Mouse (Mus musculus) mouse embryonic stem cell (cell line): ENCODE data around the gene Gm20498.
"Not testable (repeated sequence)": the region's sequence is repeated elsewhere in the genome, so short reads cannot be mapped to it uniquely, and the experiment has no call there.

Source experiments
- in situ Hi-C, 2 experiments: fragments of 300-500 bp; cut with MboI; formaldehyde crosslinking; loops; 1 replicate in 1 of 2; 3 replicates in 1 of 2; pipeline ENCODE4 v1.14.3; 2019 to 2020; ENCODE audit warnings: low sequenced_read_pairs in 2 of 2, low pct_unique_long_range_greater_than_20kb in 1 of 2, mixed read lengths in 1 of 2; ENCODE audit not compliant: unreplicated experiment in 1 of 2

The Gm20498 gene

DNA sequence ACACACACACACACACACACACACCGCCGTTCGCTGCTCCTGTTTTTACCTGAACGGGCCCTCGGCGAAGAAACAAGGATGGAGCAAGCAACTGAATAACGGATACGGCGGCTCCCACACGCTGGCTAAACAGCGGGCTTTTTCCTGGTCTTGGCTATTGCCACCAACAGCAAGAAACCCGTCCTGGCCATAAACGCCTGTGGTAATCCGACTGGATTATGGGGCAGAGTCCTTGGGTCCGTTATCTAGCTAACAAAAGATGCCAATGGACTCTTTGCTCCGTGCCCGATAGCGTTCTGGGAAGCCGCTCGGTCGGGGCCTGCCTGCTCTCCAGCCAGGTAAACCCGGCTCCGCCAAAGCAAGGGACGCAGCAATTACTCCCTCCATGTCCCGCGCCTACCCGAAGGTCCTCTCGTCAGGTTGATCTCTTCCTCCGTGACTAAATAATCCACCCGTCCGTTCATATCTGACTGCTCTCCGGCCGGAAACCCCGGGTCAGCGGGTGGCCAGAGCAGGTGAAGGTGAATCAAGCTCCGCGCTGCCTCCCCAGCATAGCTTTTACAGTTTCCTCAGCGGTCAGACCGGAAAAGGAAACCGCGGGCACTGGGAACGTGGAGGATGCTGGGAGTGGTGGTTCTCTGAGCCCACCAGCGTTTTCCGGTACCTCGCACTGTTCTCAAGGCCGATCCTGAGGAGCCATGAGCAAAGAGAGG lies at the start of gene Gm20498, which contains the start of gene Synj2bp:
Gene Gm20498 (minus strand): TSS at position 590 of the 713 bp plus-strand sequence.
Gene Synj2bp (minus strand): TSS at position 596 of the 713 bp plus-strand sequence.
- in situ Hi-C loops = no loop called here

DNA sequence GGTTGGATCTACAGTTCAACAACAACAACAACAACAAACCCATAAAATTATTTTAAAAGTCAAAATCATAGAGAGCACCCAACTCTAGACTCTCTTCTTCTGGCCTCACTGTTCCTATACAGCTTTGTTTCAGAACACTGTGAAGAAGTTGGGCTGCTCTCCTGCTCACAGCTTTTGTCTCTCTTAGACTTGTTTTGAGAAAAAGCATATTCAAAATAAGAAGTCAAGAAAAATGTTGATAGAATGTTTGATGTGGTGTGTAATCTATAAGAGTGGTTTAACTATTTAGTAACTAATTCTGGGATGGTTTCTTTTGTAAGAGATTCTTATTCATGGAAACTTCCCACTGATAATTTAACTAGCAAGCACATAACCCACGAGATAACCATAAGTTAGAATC lies 35.7 kb upstream of the Gm20498 start, which contains the start of gene Adam21:
Gene Adam21 (minus strand): TSS at position 101 of the 400 bp plus-strand sequence.
- in situ Hi-C loops = no loop called here

DNA sequence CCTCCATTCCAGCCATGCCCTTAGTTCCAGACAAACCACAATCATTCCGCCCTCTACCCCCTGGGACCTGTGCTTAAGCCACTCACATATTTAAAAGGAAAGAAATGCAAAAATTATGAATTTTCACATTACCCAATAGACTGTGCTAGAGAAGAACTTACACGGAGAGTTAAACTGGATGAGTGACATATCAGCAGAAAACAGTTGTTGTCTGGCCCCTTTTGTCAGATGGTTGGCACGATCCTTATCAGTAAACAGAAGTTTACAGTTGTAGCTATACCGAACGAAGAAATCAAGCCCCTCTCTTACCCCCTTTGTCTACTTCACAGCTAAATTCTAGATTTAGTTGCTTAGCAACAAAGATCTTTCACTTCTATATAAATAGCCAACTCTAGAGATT lies 35.2 kb upstream of the Gm20498 start:
- in situ Hi-C loops = no loop called here

DNA sequence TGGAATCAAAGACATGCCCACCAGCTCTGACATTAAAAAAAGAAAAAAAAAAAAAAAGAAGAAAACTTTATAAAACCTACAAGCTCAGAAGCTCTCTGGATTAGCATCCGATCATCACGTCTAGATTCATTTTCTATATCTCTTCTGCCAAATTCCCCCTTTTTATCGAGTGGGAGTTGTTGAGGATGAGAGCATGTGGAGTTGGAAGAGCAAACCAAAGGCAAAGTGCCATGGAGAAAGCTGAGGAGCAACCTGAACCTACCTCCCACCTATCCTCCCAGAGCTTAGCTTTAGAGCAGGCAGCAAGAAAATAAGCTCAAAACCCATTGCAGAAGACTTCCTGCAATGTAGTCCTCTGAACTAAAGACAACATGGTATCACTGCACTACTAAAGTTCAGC lies 31.5 kb upstream of the Gm20498 start:
- in situ Hi-C loops = no loop called here

DNA sequence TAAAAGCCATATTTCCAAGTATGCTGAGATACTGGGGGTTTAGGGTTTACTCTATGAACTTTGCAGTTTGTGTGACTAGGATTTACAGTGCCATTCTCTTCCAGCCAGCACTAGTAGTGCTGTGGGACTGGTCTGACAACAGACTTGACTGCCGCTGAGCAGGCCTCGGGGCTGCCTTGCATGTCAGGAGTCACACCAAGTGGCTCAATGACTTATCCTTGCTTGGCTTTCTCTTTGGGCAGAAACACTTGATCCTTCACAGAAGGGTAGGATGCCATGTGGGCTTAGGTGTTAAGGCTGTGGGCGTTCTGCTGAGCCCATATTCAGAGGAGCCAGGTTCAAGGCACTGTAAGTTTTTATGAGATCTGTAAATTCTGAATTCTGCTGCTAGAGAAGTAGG lies 16.6 kb upstream of the Gm20498 start:
- in situ Hi-C loops = no loop called here

DNA sequence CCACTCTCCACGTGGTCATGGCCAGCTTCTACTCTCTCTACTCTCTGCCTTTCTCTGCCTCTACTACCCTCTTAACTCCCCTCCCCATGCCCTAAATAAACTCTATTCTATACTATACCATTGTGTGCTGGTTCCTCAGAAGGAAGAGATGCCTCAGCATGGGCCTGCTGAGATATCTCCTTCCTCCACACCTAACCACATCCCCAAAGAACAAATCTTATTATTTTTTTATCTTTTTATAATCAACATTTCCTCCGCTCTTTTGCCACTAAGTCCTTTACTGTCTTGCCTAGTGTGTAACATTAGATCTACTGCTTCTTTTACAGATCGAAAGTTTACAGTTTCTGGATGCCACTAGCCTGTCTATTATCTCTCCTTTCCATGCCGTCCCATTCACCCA lies 14.5 kb upstream of the Gm20498 start:
- in situ Hi-C loops = no loop called here

DNA sequence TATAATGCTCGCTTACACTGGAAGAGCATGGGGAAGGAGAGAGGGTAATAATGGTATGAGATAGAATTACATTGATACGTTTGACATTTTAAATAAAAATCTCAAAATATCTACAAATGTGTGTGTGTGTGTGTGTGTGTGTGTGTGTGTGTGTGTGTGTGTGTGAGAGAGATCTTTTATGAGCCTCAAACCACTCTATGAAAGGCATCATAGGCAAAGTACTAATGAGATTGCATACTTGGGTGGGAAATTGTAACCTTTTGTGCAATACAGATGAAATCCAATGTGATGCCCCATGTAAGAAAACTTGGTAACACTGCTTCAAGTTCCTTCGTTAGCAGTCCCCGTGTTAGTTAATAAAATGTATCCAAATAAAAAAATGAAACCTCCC lies 319 bp upstream of the Gm20498 start:
- in situ Hi-C loops = no loop called here

DNA sequence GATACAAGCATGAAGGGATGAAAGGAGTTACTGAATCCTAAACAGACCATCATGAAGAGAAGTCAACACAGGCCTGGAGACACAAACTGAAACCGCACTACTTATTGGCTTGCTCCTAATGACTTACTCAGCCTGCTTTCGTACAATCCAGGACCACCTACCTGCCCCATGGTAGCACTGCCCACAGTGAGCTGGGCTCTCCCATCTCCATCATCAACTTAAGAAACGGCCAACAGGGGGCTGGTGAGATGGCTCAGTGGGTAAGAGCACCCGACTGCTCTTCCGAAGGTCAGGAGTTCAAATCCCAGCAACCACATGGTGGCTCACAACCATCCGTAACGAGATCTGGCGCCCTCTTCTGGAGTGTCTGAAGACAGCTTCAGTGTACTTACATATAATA lies 2.1 kb downstream of the Gm20498 start:
- in situ Hi-C loops = not testable (repeated sequence)

DNA sequence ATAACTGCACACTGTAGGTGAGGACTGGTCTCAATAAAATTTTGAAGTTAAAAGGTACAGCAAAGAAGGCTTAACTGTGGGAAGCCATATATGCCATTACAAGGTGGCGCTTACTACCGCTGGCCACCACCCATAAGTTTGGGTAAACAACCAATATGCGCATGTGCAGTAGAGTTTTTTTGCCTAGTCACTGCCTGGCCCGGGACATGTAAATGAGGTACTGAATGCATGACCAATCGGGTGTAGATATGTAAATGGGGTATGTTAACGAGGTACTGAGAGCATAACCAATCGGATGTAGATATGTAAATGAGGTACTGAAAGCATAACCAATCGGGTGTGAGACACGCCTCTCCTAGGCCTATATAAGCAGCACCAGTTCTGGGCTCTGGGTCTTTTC lies 35.8 kb downstream of the Gm20498 start:
- in situ Hi-C loops = not testable (repeated sequence)

DNA sequence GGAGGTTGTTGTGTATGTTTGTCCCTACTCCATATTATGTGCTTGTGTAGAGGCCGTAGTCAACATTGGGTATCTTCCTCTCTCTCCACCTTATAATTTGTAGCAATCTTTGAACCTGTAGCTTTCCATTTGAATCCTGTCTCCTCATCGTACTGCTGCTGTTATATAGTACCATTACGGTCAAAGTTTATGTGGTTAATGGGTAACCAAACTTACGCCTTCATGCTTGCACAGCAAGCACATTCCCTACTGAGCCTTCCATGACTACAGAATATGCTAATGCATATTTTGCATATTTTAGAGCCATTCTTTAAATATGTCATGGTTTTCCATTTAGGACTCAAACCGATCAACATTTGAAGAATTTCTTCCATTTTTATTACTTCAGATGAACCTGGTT lies 42.2 kb downstream of the Gm20498 start:
- in situ Hi-C loops = no loop called here

DNA sequence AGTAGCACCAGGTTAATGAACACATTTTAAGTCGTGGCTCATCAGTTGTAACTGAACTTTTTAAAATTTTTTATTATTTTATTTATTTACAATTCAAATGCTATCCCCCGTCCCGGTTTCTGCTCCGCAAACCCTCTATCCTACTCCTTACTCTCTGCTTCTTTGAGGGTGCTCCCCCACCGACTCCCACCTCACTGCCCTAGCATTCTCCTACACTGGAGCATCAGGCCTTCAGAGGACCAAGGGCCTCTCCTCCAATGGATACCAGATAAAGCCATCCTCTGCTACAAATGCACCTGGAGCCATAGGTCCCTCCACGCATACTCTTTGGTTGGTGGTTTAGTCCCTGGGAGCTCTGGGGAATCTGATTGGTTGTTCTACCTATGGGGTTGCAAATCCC lies 47.4 kb downstream of the Gm20498 start:
- in situ Hi-C loops = no loop called here

DNA sequence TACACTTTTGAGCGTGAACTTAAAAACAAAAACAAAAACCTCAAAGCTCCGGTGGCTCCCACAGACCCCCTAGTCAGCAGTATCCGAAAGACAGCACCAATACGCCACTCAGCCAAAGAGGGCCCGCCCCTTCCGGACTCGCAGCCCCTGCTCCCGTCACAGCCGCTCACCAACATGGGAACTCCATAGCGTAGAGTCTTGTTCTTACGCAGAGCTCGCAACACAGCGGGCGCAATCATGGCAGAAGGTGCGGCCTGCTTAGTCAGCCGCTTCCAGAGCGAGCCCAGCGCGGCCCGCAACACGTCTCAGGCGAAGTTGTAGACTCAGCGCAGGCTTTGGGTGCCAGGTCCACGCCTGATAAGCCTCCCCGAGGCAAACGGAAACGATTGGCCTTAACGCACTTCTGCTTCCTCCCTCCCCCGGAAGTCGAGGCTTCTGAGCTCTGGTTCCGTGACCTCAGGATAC lies 47.9 kb downstream of the Gm20498 start, which contains the start of gene Cox16:
Gene Cox16 (minus strand): TSS at position 401 of the 465 bp plus-strand sequence.
- in situ Hi-C loops = no loop called here

DNA sequence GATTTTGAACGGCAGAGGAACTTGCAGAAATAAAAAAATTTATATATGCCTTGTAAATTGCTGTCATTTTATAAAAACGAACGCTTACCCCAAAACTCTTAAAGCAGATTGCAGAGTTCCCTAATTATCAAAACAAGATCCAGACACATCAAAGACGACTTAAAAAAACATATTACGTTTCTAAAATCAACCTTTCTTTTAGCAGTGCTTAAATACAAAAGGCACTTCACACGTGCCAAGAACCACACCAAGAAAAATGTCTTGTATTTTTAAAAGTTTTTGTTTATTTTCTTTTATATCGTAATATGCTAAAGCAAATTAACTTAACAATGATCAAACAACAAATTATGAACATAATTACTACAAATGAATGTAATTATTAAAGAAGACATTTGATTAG lies 48.5 kb downstream of the Gm20498 start:
- in situ Hi-C loops = no loop called here

DNA sequence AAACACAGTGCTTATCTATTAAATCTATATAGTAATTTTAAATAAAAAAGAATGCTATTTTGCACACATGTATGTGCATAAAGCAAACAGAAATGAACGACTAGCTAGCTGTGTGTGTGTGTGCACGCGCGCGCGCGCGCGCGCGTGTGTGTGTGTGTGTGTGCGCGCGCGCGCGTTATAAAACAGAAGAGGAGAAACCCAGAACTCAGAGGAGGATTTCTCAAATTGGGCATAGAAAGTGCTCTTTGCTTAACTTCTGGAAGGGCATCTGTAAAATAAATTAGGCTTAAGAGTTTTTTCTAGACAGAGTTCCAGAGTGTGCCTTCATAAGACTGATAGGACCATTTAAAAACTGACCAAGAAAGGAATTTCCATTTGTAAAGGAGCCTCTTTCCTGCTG lies 49.0 kb downstream of the Gm20498 start:
- in situ Hi-C loops = no loop called here

DNA sequence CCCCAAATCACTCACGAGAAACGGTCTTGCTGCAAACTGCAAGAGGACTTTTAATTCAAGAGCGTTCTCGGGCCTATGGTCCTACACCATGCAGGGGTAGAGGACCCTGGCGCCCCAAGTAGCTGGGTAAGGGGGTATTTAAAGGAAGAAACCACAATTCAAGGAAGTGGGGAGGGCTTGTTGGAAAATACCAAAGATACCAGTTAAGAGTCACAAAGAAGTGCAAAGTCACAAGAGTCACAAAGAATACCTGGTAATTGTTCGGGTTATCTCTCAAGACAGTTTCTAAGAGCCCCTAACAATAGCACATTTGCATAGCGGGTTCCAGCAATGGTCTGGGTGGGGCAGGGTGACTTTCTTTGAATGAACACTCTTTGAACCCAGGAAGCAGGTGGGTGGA lies 73.7 kb downstream of the Gm20498 start:
- in situ Hi-C loops = not testable (repeated sequence)

DNA sequence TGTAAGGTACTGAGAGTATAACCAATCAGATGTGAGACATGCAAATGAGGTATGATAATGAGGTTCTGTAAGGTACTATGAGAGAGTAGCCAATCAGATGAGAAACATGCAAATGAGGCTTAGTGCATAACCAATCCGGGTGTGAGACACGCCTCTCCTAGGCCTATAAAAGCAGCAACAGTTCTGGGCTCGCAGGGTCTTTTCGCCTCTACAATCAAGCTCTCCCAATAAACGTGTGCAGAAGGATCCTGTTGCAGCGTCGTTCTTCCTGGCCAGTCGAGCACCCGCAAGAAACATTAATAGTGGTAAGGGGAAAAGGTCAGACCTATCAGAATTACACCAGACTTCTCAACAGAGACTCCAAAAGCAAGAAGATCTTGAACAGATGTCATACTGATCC lies 93.7 kb downstream of the Gm20498 start:
- in situ Hi-C loops = not testable (repeated sequence)

DNA sequence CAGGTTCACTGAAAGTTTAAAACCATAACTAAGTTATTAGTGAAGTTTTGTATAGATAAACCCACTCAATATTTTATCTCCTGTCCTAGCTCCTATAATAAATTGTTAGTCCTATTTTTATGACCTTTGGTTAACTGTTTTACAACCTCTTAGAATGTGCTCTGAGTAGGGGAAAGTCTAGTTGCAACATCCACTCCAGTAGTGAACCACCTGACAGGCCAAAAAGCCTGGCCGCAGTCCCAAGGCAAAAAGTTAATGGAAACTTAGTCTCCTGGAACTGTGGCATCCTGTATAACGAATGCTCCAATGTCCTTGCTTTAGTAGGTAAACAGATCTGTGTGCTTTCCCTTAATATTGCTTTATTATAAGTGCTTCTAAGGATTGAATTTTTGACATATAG lies 97.9 kb downstream of the Gm20498 start:
- in situ Hi-C loops = not testable (repeated sequence)

DNA sequence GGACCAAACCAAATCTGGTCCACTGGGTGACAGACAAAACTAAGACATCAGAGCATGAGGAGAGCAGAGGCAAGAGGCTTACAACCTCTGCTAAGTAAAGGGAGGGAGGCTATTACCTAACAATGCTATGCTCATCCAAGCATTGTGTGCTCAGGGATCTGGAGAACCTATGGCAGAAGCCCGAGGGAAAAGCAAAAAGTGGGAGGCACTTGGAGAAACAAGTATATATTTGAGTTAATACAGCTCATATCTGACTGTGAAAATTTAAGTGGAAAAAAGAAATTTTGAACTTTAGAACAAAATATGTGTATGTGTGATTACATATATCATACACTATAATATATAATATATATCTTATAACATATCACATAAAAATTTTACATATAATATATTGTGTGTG lies 110.9 kb downstream of the Gm20498 start, which contains the start of gene Adam4:
Gene Adam4 (minus strand): TSS at position 101 of the 400 bp plus-strand sequence.
- in situ Hi-C loops = no loop called here

DNA sequence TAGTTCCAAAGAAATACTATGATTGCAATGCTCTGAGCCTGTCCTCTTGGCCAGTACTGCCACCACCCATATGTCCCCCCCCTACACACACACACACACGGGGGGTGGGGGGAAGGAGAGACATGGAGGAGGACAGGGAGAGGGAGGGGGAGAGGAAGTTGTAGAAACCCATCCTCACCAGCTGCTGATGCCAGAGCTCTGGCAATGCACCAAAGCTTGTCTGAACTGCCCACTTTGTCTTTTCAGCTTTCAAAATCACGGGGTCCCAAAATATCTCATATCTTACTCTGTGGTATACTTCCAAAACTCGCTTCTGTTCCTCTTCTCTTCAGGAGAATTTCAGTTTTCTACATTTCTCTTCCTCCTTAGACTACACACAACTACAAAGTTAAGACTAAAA lies 119.5 kb downstream of the Gm20498 start:
- in situ Hi-C loops = no loop called here

DNA sequence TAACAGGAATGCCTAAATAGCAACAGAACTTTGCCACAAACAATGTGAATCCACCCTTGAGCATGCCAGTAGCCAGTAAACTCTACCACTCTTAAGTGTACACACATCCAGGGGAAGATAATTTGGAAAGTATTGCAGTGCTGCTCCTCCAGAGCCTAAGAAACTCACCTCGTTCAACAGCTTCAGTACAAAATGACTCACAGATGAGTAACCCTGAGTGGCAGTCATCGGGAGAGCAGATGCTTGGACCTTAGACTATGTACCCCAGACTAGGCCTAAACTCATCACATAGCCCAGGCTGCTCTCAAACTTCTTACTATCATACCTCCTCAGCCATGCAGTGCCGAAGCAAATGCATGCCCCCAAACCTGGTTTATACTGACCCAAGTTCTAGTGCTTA lies 123.7 kb downstream of the Gm20498 start:
- in situ Hi-C loops = loop anchor here in 1 of 2 experiments (10.0 kb wide), 1 partner anchor 424 kb away; no protein-coding TSS in a partner anchor
